Mouse (Mus musculus) cortical plate, adult 2 months (tissue): Measurements from ENCODE around the gene Fam117a.

Source experiments
- CTCF ChIP-seq: fragments of 200-500 bp; IDR thresholded peaks from 2 replicates; pipeline ENCODE4 v1.5.1; 2011; ENCODE audit warnings: mild to moderate bottlenecking, control low read depth, low read length; ENCODE audit not compliant: insufficient read depth; ENCODE audit errors: extremely low read depth
- POLR2A ChIP-seq: fragments of 200-500 bp; IDR thresholded peaks from 2 replicates; pipeline ENCODE4 v1.6.1; 2011; ENCODE audit warnings: mild to moderate bottlenecking, low read length, control low read depth; ENCODE audit not compliant: insufficient read depth; ENCODE audit errors: extremely low read depth

DNA sequence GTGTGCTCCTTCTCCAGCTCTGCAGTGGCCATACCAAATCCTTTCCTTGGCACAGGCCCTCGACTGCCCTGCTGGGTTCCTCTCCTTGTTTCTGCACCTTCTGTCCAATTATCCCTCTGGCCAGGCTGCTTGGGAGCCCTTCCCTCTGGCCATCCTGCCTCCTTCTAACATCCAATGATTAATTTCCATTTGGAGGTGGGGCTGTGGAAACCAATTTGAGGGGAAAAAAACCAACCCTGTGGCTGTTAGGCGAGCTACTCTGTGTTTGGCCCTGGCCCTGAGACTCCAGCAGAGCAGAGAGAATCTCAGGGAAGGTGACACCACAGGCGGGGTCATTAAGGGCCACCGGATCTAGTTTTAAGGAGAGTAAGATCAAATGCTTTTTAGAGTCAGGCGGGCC, 65.4 kb downstream of the Fam117a start:
- no peak for TF ChIP-seq CTCF
- no peak for TF ChIP-seq POLR2A
